8 mouse cellular contexts compared by ENCODE assay signal in the genomic region with DNA sequence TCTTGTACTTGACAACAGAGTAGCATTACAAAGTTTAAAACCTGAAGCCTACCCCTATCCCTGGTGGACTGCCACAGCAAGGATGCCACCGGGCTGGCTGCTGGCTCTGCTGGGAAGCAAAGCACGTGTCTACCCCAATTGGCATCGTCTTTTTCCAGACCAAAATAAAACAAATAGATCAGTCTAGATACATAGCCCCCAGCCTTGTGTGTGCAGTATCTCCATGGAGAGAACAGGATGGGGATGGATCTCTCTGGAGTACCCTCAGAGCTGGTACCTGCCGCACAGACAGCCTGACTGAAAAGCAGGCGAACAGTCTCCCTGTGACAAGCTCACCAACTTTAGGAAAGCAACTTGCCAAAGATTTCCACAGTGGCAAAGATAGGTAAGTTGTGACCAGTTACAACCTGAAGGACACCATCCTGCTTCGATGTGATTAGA. TPM values are rescaled to one million over a fixed set of nuclear protein-coding genes. Genes with fewer than 3 reads are reported as not detected.
DNase-seq lines count a peak whose midpoint lies in the region; ATAC-seq and TF ChIP-seq lines count a peak whose summit lies in the region.

No protein-coding gene starts in this region.

- no peak for TF ChIP-seq CTCF in lung, adult 2 months (IDR thresholded peaks at IDR 0.05; ENCODE audit: insufficient read depth, low read length)
- TF ChIP-seq CTCF in intestine, postnatal 0 days (IDR thresholded peaks at IDR 0.05; ENCODE audit: low read depth): no peak

- ATAC-seq in lung, embryonic 15.5 days (ENCODE audit: borderline replicate concordance, extremely low read depth, low FRiP score, low TSS enrichment): no peak
- no peak for ATAC-seq in intestine, postnatal 0 days
- no peak for ATAC-seq in stomach, embryonic 14.5 days (ENCODE audit: insufficient number of reproducible peaks, insufficient read depth, low FRiP score, low read depth)

- peaks cover 37% of the 10 kb centered on the region for H3K4me1 ChIP-seq in lung, embryonic 15.5 days
- peaks cover 17% of the 10 kb centered on the region for H3K4me1 ChIP-seq in lung, adult 2 months (ENCODE audit: control insufficient read depth, insufficient read depth, low read length)
- no peaks in the 10 kb centered on the region for H3K4me1 ChIP-seq in intestine, postnatal 0 days (replicated peaks; ENCODE audit: control insufficient read depth, insufficient read depth, low read length)
- H3K4me1 ChIP-seq in stomach, embryonic 14.5 days (ENCODE audit: control insufficient read depth, insufficient read depth, low read length): peaks cover 25% of the 10 kb centered on the region; the same call in 1 of the 2 replicates

- peak; percentile 41 for DNase-seq in adrenal gland, adult 2 months
- DNase-seq in adrenal gland, postnatal 14 days: no peak
- DNase-seq in lung, adult 2 months: no peak
- no peak for DNase-seq in adrenal gland, postnatal 25 days
- no peak for DNase-seq in frontal cortex, postnatal 36 days (ENCODE audit: low spot score in 2 of 2)

- TF ChIP-seq POLR2A in lung, adult 2 months (IDR thresholded peaks at IDR 0.05; ENCODE audit: borderline replicate concordance, extremely low read depth, low read depth, low read length): no peak

- H3K9me3 ChIP-seq in lung, embryonic 15.5 days: no peaks in the 10 kb centered on the region
- no peaks in the 10 kb centered on the region for H3K9me3 ChIP-seq in intestine, postnatal 0 days (ENCODE audit: control insufficient read depth)
- H3K9me3 ChIP-seq in stomach, embryonic 14.5 days (ENCODE audit: control insufficient read depth, low read depth, low read length): no peaks in the 10 kb centered on the region

- H3K27me3 ChIP-seq in lung, embryonic 15.5 days: peaks cover 10% of the 10 kb centered on the region
- peaks cover 48% of the 10 kb centered on the region for H3K27me3 ChIP-seq in intestine, postnatal 0 days (replicated peaks; ENCODE audit: control insufficient read depth, insufficient read depth, low read length)
- no peaks in the 10 kb centered on the region for H3K27me3 ChIP-seq in stomach, embryonic 14.5 days (ENCODE audit: control insufficient read depth, insufficient read depth, low read length)

- no peaks in the 10 kb centered on the region for H3K36me3 ChIP-seq in lung, embryonic 15.5 days
- no peaks in the 10 kb centered on the region for H3K36me3 ChIP-seq in intestine, postnatal 0 days (ENCODE audit: control insufficient read depth, insufficient read depth)
- no peaks in the 10 kb centered on the region; the same call in 1 of the 2 replicates for H3K36me3 ChIP-seq in stomach, embryonic 14.5 days (ENCODE audit: control insufficient read depth, insufficient read depth, low read length)

- H3K4me3 ChIP-seq in lung, embryonic 15.5 days: peak overlapping the region; percentile 16
- no peak overlapping the region for H3K4me3 ChIP-seq in lung, adult 2 months (replicated peaks; ENCODE audit: extremely low read depth, low read depth, low read length)
- no peak overlapping the region for H3K4me3 ChIP-seq in intestine, postnatal 0 days (ENCODE audit: low read depth, low read length)
- peak overlapping the region; percentile 21 for H3K4me3 ChIP-seq in stomach, embryonic 14.5 days (ENCODE audit: low read depth, low read length)

- peak overlapping the region; percentile 43 for H3K9ac ChIP-seq in lung, embryonic 15.5 days
- H3K9ac ChIP-seq in intestine, postnatal 0 days (ENCODE audit: low read depth, low read length): no peak overlapping the region
- H3K9ac ChIP-seq in stomach, embryonic 14.5 days (replicated peaks; ENCODE audit: low read depth, low read length): peak overlapping the region; percentile 25; the same call in 1 of the 2 replicates

- WGBS in lung, embryonic 15.5 days: 29% methylated on average over 6 of the region's 6 CpGs
- WGBS in lung, adult 2 months: 46% methylated on average over 6 of the region's 6 CpGs
- 40% methylated on average over 6 of the region's 6 CpGs for WGBS in intestine, postnatal 0 days
- whole genome bisulfite sequencing in stomach, embryonic 14.5 days: 62% methylated on average over 6 of the region's 6 CpGs

- H3K27ac ChIP-seq in lung, embryonic 15.5 days: peak overlapping the region; percentile 69
- peak overlapping the region; percentile 28; the same call in 1 of the 2 replicates for H3K27ac ChIP-seq in intestine, postnatal 0 days (ENCODE audit: low read depth, low read length)
- peak overlapping the region; percentile 61; the same call in 1 of the 2 replicates for H3K27ac ChIP-seq in stomach, embryonic 14.5 days (ENCODE audit: low read length)

- H3K4me2 ChIP-seq in lung, embryonic 15.5 days: peak overlapping the region; percentile 74
- H3K4me2 ChIP-seq in intestine, postnatal 0 days (replicated peaks; ENCODE audit: low read depth): peak overlapping the region; percentile 77
- H3K4me2 ChIP-seq in stomach, embryonic 14.5 days (replicated peaks; ENCODE audit: low read depth, low read length): peak overlapping the region; percentile 73

RNA-seq across cellular contexts. Expression of a gene that starts 11.9 kb away (rescaled TPM):
- total RNA-seq in adrenal gland, adult 2 months (2021): 100 to 1,000 TPM; 162 to 223 TPM
- 9.8 and 12.4 TPM in 2 replicates for polyA plus RNA-seq in adrenal gland, adult 2 months (2012; rRNA removed)
- total RNA-seq in adrenal gland, postnatal 14 days (2021): 153 and 158 TPM in 2 replicates
- polyA plus RNA-seq in lung, embryonic 15.5 days (2015; fragmentation: Nextera tagmentation; extraction: Ambion mirVana): 79.9 and 94.7 TPM in 2 replicates
- polyA plus RNA-seq in lung, adult 2 months (2012; rRNA removed): 26.1 and 59.0 TPM in 2 replicates
- polyA plus RNA-seq in intestine, postnatal 0 days (2015; fragmentation: Nextera tagmentation; extraction: Ambion mirVana): 13.1 and 14.2 TPM in 2 replicates
- polyA plus RNA-seq in stomach, embryonic 14.5 days (2014; fragmentation: Nextera tagmentation; extraction: Ambion mirVana): 67.9 and 73.2 TPM in 2 replicates
- 170 and 221 TPM in 2 replicates for total RNA-seq in adrenal gland, postnatal 25 days (2021)

Comparison
In these comparisons a context has a peak if more than half of its experiments do, and no peak if none do; other contexts are left out.
1. H3K4me3 ChIP-seq: peak in lung, embryonic 15.5 days (single experiment) and stomach, embryonic 14.5 days (single experiment); none in lung, adult 2 months (single experiment) and intestine, postnatal 0 days (single experiment).
2. Peak in every context shown above with its lines, with median percentiles within 50 percentile points of each other: H3K27ac ChIP-seq and H3K4me2 ChIP-seq.